Mouse (Mus musculus) layer of hippocampus, postnatal 25 days (tissue): Measurements from ENCODE around the gene Ptprs. TPM values are rescaled to one million over a fixed set of nuclear protein-coding genes. Genes with fewer than 3 reads are reported as not detected.

Source experiments
- DNase-seq, 2 experiments: peaks; one replicate each; pipeline ENCODE4 v3.0.0; 2022; ENCODE audit warnings: mixed read lengths in 2 of 2, low spot score in 1 of 2; ENCODE audit errors: extremely low spot score in 1 of 2
- total RNA-seq, 2 experiments: library from RNA; stranded (reverse); gene quantifications; 2 replicates each; pipeline ENCODE4 v1.2.3; 2021

Ptprs gene
- total RNA-seq, 2 experiments from 2014 or later, result 658 to 741 TPM

GRCm38 (mm10) chr17:56494480-56494879 lies 18.2 kb upstream of the Ptprs start:
- DNase-seq, result no peak

GRCm38 (mm10) chr17:56493841-56494240 lies 17.6 kb upstream of the Ptprs start:
- DNase-seq, result no peak

GRCm38 (mm10) chr17:56490438-56491152 lies 14.3 kb upstream of the Ptprs start:
- no peak for DNase-seq

- no peak for DNase-seq
Observed at GRCm38 (mm10) chr17:56488028-56488427, 11.7 kb upstream of the Ptprs start.

DNA sequence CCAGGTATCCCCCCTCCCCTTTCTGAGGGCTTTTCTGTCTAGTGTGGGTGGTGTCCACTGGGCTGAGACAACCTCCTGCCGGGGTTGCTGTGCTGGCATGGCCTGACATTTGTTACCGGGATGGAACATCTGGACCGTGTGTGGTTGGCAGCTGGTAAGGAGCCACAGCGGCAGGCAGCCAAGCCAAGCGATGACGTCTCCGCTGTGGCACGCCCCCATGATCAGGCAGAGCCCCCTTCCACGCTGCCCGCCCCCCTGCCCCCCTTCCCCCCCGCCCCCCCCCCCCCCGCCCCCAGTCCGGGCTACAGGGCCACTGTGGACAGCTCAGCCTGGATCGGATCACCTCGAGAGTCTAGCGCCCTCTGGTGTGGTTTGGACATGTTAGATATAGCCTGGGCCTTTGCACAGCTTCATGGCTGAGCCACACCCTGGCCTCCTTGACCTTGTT lies 11.2 kb upstream of the Ptprs start:
- peak in 1 of 2 experiments; percentile 43 for DNase-seq

DNA sequence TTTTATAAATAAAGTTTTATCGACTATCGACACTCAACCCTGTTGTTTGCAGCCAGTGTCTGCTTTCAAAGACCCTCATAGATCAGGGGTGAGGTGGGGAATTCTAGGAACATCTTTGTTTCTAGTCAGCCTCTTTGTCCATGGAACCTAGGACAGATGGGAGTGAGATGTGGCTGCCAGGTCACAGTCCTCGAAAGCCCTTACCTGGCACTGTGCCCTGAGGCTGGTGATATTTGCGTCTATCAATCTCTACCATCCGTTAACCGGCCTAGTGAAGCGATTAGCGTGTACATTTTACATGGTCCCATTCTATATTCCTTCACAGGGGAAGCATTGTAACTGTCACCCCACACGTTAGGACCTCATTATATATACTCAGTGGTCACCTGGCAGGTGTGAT lies 9.6 kb upstream of the Ptprs start:
- DNase-seq, result no peak

DNA sequence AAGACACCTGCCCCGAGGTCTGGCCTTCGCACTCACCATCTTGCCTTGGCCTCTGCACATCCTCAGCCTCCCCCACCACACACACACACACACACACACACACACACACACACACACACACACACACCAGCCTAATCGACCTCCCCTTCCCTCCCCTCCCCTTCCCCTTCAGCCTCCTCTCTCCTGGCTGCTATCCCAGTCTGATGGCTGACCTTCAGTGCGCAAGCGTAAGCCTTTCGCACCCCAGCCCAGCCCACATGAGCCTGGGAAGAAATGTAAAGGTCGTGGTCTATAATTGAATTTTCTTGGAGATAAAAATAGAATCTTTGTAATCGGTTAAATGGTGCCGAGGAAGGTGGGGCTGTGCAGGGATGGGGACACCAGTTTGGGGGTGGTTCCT lies 8.8 kb upstream of the Ptprs start:
- no peak for DNase-seq

DNA sequence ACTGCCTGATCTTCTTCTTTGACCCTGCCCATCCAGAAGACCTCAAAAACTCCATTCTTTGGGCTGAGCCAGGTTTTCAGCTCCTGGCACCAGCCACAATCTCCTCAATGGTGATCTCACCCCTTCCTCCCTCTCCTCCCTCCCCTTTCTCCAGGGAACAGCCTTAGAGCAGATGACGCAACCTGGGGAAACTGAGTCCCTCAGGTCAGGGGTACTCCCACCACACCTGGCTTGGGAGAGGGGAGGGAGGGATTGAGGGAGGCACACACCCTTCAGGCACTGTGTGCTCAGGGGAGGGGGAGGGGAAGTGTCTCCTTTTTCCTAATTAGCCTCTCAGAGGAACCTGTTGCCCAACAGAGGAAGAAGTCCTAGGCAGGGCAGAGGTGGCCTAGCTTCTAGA lies 6.4 kb upstream of the Ptprs start:
- no peak for DNase-seq

DNA sequence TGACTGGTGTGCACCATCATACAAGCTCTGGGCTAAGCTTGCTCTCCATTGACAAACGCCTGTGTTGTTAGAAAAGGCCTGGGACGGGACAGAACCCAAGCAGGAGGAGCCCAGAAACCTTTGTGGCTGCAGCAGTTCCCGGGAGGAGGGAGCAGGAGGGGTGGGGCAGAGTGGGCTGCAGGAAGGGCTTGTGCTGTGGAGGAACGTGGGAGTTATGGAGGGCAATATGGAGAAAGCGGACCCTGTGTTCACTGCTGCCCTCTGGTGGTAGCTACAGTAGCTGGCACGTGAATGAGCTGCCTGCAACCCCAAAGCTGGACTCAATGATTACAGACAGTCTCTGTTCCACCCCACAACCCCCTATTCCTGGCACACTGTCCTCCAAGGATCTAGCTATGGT lies 3.1 kb upstream of the Ptprs start:
- DNase-seq, result peak in 1 of 2 experiments; percentile 76

DNA sequence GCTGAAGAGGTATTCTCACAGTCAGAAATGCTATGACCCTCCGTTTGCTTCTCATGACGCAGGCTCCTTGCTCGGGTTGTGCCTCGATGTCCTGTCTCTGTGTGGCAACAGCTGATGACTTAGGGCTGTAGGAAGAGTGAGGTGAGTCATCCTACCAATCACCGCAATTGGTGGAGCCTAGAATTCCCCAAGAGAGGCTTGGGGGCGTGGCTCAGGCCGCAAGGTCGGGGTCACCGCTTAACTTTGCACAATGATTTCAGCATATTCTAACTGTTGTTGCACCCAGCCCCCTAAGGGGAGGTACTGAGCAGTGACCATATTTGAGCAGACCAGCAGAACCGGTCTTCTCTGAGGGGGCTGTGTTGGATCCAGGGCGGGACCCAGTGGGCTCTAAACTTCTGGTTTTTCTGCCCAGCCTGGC lies 1.9 kb upstream of the Ptprs start:
- DNase-seq, result no peak

DNA sequence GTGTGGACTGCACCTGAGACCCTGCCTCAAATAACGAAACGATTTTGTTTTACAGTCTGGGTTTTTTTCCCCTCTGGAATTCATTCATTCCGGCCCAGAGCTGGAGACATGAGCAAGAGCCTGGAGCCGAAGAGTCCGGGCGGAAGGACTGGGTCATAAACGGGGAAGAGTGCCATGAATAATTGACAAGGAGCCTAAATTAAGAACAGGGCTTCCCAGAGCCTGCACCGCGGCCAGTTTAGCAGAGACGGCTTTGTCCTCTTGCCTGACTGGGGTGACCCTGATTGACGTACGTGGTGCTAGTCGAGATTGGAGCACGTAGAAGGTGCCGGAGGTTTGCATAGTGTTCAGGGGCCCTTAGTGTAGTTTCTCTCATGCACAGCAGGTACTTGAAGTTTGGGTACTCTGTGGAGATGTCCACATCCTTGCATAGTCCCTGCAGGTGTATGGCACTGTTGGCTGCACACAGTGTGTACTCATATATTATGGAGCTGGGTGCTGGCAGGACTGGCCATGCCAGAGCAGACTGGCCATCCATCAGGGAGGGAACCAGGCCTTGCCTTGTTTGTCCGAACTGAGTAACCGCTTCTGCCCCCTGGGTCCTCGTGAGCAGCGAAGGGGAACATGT lies 1.0 kb upstream of the Ptprs start:
- no peak for DNase-seq

DNA sequence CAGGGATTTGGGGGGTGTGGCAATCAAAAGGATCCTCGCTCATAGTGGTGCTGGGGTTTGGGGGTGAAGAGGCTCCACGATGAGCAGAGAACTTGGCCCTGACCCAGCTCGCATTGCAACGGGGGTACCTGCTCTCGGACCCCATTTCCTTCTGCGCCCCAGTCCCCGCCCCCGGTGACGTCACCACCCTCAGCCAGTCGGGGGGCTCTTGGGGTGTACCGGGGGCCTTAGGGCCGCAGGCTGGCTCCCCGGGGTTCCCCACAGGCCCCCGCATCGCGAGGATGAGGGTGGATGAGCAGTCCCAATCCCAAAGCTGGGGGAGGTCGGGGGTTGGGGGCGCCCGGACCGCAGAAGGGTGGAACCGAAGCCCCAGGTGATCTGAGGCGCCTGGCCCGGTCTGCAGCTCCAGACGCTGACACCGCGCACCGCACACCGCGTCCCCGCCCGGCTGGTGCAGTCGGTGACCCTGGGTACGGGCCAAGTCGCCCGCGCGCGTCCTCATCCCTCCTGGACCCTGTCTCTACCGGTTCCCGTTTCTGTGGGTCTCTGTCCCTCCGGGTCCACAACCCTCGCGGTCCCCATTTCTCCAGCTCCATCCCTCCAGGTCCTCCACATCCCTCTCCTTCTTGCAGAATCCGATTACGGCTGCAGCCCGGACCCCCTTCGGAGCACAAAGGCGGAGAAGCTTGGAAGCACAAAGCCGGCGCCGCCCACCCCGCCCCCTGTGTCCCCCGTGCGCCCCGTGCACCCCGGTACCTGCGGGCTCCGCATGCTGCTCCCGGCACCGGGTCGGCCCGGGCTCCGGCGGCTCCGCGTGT lies 490 bp downstream of the Ptprs start:
- DNase-seq, result peak in 1 of 2 experiments; percentile 66

DNA sequence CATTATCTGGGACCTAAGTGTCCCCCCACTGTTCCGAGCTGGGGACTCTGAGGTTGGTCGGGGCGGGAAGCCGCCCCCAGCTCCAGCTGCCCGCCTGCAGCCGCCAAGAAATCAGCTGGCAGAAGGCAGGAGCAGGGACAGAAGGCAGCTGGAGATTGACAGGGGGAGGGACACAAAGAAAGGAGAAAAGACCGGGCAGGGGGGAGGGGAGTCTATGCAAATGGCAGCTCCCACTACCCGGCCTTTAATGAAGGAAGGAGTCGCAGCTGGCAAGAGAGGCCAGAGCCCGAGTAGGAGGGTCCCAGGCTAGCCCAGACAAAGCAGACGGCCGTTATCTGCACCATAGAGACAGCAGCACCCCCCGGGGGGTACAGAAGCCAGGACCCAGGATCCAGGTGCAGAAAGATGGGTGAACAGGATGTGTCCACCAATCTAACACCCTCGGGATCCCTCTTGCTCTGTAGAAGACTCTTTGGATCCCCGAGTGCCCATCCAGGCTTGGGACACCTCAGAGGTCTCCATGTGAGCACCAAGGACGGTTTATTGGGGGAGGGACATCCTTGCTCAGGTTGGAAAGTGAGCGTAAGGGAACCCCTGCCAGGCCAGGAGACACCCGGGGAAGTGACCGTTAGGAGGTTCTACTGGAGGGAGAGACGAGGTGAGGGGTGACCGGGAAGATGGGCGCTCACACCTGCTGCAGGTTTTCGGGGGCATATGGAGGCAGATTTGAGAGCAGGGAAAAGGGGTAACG lies 1.3 kb downstream of the Ptprs start:
- peak; percentile 59 for DNase-seq

- no peak for DNase-seq
Observed at GRCm38 (mm10) chr17:56474311-56474830, 1.9 kb downstream of the Ptprs start.

- DNase-seq, result no peak
Observed at GRCm38 (mm10) chr17:56473611-56473905, 2.7 kb downstream of the Ptprs start.

DNA sequence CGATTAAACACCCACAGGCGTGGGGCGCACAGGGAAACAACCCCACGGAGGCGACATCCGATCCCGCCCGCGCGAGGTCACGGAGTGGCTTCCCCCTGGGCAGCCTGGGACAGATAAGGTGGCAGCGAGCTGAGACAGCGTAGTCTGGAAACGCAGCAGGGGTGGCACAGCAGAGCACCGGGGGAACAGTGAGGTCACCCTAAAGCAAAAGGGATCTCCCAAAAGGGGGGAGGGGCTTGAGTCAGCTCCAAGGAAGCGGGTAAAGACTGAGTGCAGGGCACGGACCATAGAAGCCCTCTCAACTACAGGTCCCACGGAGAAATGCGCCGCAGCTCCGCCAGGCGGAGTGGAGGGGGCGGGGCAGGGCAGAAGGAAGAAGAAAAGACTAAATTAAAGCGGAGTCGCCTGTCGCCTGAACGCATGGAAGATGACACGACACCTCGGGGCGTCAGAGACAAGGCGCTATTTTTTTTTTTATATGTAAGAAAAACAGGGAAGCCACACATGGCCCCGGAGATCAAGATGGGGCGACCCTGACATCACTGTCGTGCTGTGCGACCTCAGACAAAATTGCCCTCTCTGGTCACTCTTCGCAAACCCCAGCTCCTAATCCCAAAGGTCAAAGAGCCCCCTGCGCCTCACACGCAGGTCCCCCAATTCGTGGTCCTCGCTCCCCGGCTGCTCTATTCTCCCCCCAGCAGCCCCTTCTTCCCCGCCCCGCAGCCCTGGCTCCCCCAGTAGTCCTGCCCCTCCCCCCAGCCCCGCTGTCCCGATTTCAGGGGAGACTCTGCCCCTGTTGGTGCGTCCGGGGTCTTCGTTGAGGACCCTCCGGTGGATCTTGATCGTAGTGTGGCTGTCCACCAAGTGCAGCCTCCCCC lies 3.3 kb downstream of the Ptprs start:
- peak in 1 of 2 experiments; percentile 58 for DNase-seq

DNA sequence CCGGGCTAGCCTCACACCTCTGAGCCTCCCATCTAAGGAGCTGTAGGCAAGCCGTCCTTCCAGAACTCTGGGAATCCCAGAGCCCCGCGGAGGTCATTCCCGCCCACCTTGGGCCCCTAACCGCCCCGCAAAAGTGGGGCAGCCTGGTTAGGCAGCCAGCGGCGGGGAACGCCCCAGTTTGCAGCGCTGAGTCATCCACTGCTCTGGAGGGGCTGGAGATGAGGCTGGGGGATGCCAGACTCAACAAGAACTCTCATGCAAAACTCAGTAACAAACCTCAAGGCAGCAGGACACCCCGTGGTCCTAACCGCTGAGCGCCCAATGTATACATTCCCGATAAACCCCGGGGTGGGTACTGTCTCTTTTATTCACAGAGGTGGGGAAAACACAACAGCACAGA lies 4.2 kb downstream of the Ptprs start:
- no peak for DNase-seq

DNA sequence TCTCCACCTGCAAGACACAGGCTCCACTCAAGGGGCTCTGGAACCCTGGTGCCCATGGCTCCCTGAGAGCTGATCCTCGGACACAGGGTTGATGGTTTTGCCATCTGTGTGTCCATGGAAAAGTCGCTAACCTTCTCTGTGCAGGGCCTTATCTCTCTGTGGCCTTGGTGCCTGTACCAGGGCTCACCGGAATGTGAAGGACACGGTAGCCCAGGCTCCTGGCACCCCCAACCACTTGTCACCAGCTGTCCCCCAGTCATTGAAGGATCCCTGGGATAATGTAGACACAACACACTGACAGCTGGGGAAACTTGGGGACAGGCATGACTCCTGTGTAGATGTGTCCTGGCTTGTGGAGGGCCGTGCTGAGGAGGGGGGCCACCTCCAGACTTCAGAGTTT lies 5.1 kb downstream of the Ptprs start:
- no peak for DNase-seq

DNA sequence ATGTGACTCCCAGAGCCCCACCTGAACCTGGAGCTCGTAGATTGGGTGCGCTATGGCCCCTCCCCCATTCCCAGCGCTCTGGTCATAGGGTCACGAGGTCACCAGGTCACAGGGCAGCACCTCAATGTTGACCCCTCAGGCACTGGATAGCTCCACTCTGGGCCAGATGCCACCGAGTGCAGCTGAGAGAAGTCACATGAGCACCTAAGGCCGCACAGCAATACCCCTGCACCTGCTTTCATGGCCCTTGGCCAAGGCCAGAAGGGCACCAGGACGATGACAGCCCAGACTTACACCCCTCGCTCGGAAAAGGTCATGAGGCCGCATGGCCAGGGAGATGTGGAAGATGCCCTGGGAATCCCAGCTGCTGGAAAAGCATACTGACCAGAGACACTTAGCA lies 5.7 kb downstream of the Ptprs start:
- no peak for DNase-seq

DNA sequence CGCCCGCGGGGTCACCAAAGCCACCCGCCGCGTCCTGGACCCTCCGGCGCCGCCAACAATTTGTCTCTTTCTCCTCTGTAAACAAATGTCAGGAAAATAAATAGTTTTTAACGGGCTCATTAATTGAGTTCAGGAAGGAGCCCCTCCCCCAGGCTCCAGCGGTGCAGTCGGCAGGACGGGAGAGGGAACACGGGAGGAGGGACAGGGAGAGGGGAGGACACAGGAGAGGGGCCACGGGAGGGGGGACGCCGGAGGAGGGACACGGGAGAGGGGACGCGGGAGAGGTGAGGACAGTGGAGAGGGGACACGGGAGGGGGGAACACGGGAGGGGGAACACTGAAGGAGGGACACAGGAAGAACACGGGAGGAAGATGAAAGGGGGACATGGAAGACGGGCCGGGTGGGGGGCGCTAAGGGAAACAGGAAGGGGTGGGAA lies 6.3 kb downstream of the Ptprs start:
- DNase-seq, result no peak
